Mouse (Mus musculus): ENCODE data around the gene 1700011L22Rik.

- TF ChIP-seq CTCF (IDR thresholded peaks at IDR 0.05; ENCODE audit: insufficient read depth, low read length) (no peak), POLR2A (IDR thresholded peaks at IDR 0.05; ENCODE audit: borderline replicate concordance, extremely low read depth, low read depth, low read length) (no peak)
Observed at GRCm38 (mm10) chr8:79208691-79209640, 39.4 kb downstream of the 1700011L22Rik start.

Measured in lung, adult 2 months (tissue).